ENCODE assay signal across 19 mouse cellular contexts in the genomic region with DNA sequence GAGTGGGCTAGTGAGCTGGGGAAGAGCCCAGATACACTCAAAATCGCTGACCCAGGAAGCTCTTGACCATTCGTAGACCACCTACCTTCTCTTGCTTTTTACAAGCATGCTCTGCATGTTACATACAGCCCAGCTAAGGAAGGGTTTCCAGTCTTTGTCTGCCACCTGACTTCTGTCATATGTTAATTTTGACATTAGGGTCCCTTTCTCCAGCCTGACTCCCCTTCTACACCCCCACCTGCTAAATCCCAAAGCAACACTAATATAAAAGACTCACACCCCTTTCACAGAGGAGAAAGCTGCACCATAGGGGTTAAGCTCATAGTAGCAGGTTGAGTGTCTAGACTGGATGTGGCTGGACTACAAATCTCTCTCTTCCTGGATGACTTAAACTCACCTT.
"Had no signal": no experiment of that assay in that cellular context is flagged by ENCODE, and none has a peak within 500 bp of the region (broad histone marks: within the 10 kb centered on the region; RNA-seq: fewer than 3 reads in every experiment).

No protein-coding gene starts in this region.

- H3K4me1 ChIP-seq: liver, embryonic 12.5 days; liver, embryonic 15.5 days; stomach, embryonic 15.5 days had no signal

- H3K4me3 ChIP-seq: limb, embryonic 10.5 days; limb, embryonic 13.5 days; liver, embryonic 12.5 days; liver, embryonic 15.5 days; neural tube, embryonic 12.5 days; stomach, embryonic 15.5 days had no signal

- H3K27me3 ChIP-seq: limb, embryonic 13.5 days; liver, embryonic 12.5 days; liver, embryonic 15.5 days; neural tube, embryonic 12.5 days; stomach, embryonic 15.5 days had no signal

- H3K9ac ChIP-seq: limb, embryonic 13.5 days; liver, embryonic 12.5 days; liver, embryonic 15.5 days; neural tube, embryonic 12.5 days; stomach, embryonic 15.5 days had no signal

- DNase-seq: kidney, adult 11 months; kidney, adult 9 months; kidney, postnatal 14 days; kidney, postnatal 4 days; layer of hippocampus, adult 9-11 months; liver; lung, adult 18-20 months; lung, postnatal 14 days; lung, postnatal 4 days; midbrain, embryonic 14.5 days; right cerebral cortex, postnatal 14 days; spleen, adult 18-20 months; thymus, postnatal 25 days had no signal

- H3K36me3 ChIP-seq: limb, embryonic 10.5 days; limb, embryonic 13.5 days; liver, embryonic 12.5 days; liver, embryonic 15.5 days; neural tube, embryonic 12.5 days; stomach, embryonic 15.5 days had no signal

- H3K27ac ChIP-seq: limb, embryonic 10.5 days; limb, embryonic 13.5 days; liver, embryonic 12.5 days; liver, embryonic 15.5 days; neural tube, embryonic 12.5 days; stomach, embryonic 15.5 days had no signal

- H3K9me3 ChIP-seq: limb, embryonic 10.5 days; limb, embryonic 13.5 days; neural tube, embryonic 12.5 days; stomach, embryonic 15.5 days had no signal
